Mouse (Mus musculus) ovary, adult 18-20 months (tissue): ENCODE measurements at regions not wholly inside any gene's neighbourhood (a gene's known extent, or its start where the extent isn't known, plus 50 kb on each side); places are given as distances from the start of the nearest gene placed in this dataset.
"Not testable (repeated sequence)": the region's sequence is repeated elsewhere in the genome, so short reads cannot be mapped to it uniquely, and the experiment has no call there.

Source experiments
- DNase-seq: peaks from one replicate; pipeline ENCODE4 v3.0.0; 2022; ENCODE audit warnings: low spot score, mixed read lengths

GRCm38 (mm10) chr12:21680026-21680425, 262.6 kb upstream of the Ywhaq start:
- DNase-seq = not testable (repeated sequence)

GRCm38 (mm10) chr12:21649381-21649780, 231.9 kb upstream of the Ywhaq start:
- DNase-seq = not testable (repeated sequence)

GRCm38 (mm10) chr12:21613781-21614180, 196.3 kb upstream of the Ywhaq start:
- not testable (repeated sequence) for DNase-seq

- DNase-seq = no peak
These were observed 151.1 kb upstream of the Ywhaq start for GRCm38 (mm10) chr12:21568415-21569040.

GRCm38 (mm10) chr12:21543962-21544361, 126.5 kb upstream of the Ywhaq start:
- not testable (repeated sequence) for DNase-seq

- DNase-seq = peak; percentile 53
These were observed 125.9 kb upstream of the Ywhaq start for GRCm38 (mm10) chr12:21543153-21543894.

- DNase-seq = no peak
These were observed 114.3 kb upstream of the Ywhaq start for GRCm38 (mm10) chr12:21531766-21532165.

GRCm38 (mm10) chr12:21529367-21529766, 111.9 kb upstream of the Ywhaq start:
- DNase-seq = not testable (repeated sequence)

- DNase-seq = not testable (repeated sequence)
These were observed 109.9 kb upstream of the Ywhaq start for GRCm38 (mm10) chr12:21527336-21527735.

- DNase-seq = not testable (repeated sequence)
These were observed 109.5 kb upstream of the Ywhaq start for GRCm38 (mm10) chr12:21526906-21527305.

GRCm38 (mm10) chr12:21525567-21525966, 108.1 kb upstream of the Ywhaq start:
- not testable (repeated sequence) for DNase-seq

- DNase-seq = no peak
These were observed 105.2 kb upstream of the Ywhaq start for GRCm38 (mm10) chr12:21522621-21523020.

- DNase-seq = no peak
These were observed 101.6 kb upstream of the Ywhaq start for GRCm38 (mm10) chr12:21519058-21519457.

- no peak for DNase-seq
These were observed 95.3 kb upstream of the Ywhaq start for GRCm38 (mm10) chr12:21512736-21513135.

GRCm38 (mm10) chr12:21511043-21511665, 93.7 kb upstream of the Ywhaq start:
- no peak for DNase-seq

- DNase-seq = no peak
These were observed 89.6 kb upstream of the Ywhaq start for GRCm38 (mm10) chr12:21507080-21507479.

- DNase-seq = no peak
These were observed 88.4 kb upstream of the Ywhaq start for GRCm38 (mm10) chr12:21505731-21506368.

- no peak for DNase-seq
These were observed 85.8 kb upstream of the Ywhaq start for GRCm38 (mm10) chr12:21503250-21503649.

- DNase-seq = no peak
These were observed 79.5 kb upstream of the Ywhaq start for GRCm38 (mm10) chr12:21496974-21497373.

- DNase-seq = no peak
These were observed 78.1 kb upstream of the Ywhaq start for GRCm38 (mm10) chr12:21495511-21495910.

GRCm38 (mm10) chr12:21493471-21493870, 76.0 kb upstream of the Ywhaq start:
- no peak for DNase-seq

GRCm38 (mm10) chr12:21492549-21493291, 75.3 kb upstream of the Ywhaq start:
- DNase-seq = no peak
